Mouse (Mus musculus) embryo, embryonic 11 days (tissue): Measurements from ENCODE around the gene Ppp2r5c.

Experiments
- DNase-seq: peaks from one replicate; pipeline ENCODE4 v3.0.0-alpha.2; 2015

Ppp2r5c gene

DNA sequence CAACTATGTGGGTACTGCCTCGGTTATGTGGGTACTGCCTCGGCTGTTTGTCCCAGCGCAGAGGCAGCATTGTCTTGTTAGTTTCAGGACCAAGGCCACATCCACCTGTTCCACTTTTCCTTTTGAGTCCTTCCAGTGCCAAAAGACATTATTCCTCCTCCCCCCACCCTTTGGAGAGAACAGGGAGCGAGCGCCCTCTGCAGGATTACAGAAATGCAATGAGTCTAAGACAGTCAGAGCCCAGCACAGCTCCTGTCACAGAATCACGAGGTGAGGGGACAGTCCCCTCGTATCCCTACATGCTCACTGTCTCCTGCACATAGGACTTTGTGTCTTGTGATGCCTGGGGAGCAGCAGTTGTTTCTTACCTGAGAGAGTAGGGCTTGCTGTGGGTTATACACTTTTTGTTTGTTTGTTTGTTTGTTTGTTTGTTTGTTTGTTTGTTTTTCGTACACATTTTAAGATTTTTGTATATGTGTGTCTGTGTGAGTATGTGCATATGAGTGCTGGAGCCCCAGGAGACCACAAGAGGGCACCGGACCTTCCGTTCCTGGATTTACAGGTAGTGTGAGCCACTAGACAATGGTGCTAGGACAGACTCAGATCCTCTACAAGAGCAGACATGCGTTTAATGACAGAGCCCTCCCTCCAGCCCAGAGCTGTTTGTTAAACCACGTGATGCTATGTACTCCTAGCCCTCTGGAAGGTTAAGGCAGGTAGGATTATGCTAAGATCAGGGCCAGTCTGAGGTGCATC, 43.2 kb downstream of the Ppp2r5c start:
- no peak for DNase-seq

DNA sequence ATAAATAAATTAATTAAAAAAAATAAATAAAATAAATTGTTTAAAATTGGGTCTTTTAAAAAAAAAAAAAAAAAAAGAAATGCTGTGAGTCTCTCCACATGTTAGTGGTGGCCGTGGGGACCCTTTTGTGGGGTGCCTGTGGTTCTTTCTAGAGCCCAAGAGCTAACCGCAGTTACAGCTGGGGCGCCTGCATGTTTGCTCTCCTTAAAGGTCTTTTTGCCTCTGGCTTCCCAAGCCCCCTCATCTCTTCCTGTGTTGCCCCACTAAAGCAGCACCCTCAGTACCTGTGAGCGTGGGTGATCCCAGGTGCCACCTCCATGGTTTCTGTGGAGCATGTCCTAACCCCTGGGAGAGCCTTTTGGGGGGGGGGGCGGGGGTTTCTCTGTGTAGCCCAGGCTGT, 45.5 kb downstream of the Ppp2r5c start:
- DNase-seq, result no peak

DNA sequence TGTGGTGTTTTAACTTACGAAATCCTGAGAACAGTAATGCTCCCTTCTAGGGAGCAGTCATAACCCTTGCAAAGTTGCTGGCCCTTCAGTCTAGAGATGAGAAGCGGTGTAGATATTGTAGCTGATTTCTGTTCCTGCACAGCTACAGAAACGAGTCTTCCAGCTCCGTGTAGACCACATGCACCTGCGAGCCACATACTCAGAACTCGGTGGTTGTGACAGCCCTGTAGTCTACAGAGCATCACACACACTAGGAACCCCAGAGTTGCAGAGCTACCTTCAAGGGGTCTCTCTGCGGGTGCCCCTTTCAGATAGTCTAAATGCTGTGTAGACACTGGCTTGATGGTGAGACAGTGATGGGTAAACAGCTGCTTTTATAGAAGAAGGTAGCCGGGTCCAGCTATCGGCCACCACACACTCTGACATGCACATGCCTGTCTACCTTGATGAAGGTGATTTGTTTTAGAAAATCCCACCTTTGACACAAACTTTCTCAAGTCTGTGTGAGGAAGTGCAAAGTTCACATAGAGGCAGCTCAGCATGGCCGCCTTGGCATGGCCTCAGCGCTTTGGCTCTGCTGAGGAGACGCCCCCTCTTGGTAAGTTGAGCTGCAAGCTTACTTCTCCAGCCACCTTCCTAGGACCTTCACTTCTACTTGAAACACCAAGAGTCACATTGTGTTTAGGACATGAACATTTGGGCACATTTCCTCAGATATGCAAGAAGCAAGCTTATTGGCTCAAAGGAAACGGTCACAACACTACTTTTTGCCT, 46.9 kb downstream of the Ppp2r5c start:
- DNase-seq, result no peak

DNA sequence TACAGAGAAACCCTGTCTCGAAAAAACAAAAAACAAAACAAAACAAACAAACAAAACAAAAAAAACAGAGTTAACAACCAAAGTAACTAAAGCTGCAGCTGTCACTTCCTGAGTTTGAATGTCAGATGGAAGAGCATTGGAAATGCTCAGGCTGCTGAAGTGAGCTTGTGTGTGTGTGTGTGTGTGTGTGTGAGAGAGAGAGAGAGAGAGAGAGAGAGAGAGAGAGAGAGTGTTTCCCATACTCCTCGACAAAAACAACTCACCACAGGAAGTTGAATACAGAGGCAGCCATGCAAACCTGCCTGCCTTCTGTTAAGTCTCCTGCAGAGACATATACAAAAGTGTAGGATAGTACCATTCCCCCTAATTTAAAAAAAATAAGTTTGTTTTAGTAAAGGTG, 47.9 kb downstream of the Ppp2r5c start:
- no peak for DNase-seq

DNA sequence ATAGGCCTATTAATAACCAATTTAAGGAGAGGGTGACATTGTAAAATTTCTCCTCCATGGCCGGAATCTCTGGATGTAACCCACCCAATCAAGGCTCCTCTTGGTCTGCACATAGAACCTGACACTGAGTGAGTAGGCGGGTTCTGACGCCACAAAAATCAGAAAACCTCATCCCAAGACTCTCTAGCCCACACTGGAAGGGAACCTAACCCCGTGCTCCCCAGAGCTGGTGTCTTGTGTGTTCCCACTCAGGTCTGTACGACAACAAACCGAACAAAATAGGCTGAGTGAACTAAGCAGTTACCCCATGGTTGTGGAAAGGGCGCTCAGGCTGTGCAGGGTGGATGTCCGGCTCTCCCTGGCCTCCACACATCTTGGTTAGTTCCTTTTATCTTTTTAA, 48.3 kb downstream of the Ppp2r5c start:
- DNase-seq, result no peak

DNA sequence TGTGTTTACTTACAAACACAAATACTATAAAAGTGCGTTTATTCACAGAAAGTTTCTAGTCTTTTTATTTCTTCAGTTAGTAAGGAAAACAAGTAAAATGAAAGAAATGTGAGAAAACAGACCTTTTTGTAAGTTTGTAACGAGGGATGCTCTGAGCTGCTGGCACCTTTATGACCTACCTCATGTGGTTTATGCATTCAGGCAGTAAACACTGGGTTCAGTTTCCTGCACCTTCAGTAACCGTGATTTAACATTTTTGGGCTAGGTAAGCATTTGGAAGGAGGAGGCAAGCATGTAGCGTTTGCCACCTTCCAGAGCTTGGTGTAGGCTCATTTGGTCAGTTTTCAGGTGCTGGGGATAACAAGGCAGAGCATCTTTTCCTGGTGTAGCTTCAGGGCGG, 49.1 kb downstream of the Ppp2r5c start:
- no peak for DNase-seq

DNA sequence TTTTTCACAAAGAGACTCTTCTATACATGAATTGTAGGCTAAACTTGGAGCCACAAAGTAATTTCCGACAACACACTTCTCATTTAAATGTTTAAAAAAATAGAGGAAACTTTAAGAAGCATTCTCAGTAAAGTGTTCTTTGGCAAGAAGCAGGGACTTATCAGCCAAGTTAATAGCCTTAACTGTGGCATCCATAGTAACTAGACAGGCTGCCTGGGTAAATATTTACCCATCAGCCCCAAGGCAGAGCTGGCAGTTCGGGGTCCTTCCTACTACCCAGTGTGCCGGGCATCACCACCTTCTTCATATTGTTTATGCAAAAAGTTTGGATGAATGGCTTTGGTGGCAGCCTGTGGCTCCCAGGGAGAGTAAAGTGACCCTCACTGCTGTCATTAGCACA, 50.1 kb downstream of the Ppp2r5c start:
- no peak for DNase-seq

DNA sequence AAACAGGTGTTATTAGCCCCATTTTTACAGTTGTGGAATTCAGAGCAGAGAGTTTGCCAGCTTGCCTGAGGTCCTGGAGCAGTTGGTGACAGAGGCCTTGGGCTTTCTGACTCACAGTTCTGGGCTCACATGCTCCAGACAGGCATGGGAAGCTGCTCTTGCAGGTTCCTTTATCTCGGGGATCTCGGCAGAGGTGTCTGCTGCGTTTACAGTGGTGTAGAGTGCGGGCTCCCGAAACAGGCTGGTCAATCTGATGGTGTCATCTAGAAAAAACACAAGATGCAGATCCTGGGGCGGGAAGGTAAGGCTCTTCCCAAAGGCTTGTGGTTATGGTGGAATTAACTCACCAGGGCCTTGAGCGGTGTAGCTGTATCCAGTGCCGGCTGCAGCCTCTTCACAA, 50.6 kb downstream of the Ppp2r5c start:
- no peak for DNase-seq

DNA sequence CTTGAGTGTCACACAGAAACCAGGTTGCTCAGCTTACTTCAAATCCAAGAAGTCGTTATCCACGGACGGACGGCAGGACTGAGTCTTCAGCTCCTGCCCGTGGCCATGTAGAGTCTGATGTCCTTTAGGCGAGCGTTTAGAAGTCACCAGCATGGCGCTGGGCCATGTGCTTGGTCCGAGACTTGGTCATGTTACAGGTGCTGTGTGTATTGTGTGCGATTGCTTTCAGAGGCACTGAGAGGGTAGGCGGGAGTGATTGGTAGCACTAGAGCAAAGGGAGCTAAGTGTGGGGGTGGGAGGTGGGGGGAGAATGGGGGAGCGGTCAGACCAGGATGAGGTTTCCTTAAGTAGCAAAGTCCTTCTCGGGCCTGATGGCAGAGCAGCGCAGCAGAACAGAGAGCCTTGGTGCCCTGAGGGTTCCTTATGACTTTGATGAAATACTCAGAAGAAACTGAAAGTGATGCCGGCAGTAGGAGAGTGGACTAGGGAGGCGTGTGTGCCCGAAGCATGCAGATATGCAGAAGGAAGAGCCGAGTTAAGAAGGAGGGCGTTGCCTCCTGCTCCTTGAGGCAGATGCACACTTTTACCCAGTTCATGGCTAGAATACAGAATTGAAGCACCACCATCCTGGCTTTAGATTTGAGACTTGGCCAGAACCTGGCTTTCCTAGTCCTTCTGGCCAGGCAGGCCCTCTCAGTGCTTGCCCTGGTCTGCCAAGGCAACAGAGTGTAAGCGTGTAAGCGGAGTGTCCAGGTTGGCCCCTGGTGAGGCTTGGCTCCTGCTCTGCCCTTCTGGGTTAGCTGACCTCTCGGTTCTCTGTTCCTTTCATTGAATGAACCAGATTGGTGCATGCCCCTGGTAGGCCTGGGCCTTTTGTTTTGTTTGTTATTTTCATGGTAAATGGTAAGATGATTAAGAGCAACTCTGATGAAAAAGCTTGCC, 51.6 kb downstream of the Ppp2r5c start:
- no peak for DNase-seq

DNA sequence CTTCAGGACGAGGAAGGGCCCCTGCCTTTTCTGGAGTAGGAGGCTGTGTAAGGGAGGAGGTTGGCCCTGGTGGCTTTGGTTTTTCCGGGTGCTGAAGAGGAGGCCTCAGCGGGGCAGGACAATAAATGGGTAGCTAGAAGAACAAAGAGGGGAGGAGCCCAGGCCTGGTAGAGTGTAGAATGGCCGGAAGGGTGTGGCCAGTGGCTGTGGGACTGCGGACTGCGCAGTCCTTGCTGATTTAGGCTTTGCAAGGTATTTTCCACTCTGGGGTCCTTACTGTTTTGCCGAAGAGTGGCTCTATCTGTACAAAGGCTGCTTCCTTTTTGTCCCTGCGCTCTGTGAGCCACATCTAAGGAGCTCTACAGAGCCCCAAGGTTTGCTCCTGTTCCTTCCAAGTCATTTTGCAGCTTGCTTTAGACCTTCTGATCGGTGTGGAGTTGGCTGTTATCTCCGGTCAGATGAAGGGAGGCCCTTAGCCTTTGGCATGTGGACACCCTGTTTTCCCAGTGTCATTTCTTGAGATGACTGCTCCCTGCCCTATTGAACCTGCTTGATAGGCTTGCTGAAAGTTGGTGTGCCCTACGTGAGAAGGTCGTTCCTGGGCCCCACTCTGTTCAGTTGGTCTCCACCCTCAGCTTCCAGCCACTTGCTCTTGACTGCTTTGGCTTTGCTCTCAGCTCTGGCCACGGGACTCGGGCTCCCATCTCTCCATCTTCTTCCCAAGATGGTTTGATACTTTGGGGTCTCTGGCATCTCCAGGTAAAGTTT, 52.5 kb downstream of the Ppp2r5c start:
- no peak for DNase-seq

DNA sequence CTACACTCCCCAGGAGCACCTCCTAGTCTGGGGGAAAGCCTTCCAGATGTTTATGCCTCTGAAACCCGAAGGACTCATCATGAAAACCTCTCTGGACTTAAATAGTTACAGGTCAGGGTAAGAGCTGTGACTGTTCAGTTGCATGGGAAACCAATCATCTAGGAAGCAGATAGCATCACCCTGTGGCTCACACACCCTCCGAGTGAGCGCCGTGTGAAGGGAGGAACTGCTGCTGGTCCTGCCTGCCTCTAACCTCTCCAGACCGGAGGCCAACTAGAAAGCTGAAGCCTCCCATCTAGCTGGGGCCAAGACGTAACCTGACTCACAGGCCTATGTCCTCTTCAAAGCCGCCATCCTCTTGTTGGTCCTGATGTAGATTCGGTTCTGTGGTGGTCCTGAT, 53.2 kb downstream of the Ppp2r5c start:
- DNase-seq, result no peak

DNA sequence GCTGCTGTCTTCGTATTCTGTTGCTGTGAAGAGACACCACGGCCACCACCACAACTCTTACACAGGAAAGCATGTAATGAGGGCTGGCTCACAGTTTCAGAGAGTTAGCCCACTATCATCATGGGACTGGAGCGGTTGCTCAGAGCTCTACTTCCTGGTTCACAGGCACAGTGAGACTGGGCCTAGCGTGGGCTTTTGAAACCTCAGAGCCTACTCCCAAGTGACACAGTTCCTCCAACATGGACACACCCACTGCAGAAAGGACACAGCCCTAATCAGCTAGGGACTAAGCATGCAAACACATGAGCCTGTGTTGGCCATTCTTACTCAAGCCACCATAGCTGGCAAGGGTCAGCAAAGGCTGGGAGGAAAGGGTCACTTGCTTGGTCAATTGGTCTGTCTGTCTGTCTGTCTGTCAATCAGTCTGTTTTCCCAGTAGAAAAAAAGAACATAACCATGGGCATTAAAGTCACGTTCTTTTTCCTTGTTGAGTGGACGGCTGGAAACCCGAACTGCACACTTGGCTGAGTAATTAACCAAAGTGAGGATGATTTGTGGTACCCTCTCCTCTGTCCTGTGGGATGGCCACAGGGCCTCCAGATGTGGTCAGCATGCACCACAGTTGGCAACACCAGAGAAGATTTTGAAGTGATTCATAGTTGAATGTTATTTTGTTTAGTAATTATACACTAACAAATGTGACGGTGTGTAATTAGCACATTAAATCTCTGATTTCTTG, 56.7 kb downstream of the Ppp2r5c start:
- DNase-seq, result no peak

DNA sequence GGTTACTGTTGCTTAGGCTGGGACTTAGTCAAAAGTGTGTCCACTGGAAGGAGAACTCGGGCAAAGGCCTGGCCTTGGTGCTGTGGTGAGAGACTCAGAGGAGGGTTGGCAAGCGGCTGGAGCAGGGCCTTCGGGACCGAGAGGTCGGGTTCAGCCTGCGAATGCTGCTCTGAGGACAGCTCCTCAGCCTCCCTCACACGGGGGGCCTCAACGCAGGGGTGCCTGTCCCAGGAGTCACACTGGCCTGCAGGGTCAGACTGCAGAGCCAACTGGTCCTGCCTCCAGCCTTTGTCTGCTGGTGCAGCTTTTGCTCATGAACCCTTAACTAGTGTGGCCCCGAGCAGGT, 57.2 kb downstream of the Ppp2r5c start:
- no peak for DNase-seq

DNA sequence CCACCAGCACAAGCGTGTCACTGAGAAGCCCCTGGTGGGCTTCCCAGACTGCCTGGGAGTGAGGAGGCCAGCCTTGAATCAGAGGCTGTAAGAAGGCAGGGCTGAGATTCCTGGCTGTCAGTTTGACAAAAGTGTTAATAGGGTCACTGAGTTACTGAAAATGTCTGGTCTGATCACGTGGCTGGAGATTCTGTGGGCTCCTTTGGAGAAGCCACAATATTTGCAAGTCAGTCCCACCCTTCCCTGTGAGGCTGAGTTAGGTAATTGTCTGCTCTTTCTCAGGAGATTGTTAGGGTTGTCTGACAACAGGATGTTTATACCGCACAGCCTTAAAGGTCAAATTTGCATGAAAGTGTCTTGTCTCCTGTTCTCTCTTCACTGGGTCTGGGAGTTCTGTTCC, 57.9 kb downstream of the Ppp2r5c start:
- DNase-seq, result no peak

DNA sequence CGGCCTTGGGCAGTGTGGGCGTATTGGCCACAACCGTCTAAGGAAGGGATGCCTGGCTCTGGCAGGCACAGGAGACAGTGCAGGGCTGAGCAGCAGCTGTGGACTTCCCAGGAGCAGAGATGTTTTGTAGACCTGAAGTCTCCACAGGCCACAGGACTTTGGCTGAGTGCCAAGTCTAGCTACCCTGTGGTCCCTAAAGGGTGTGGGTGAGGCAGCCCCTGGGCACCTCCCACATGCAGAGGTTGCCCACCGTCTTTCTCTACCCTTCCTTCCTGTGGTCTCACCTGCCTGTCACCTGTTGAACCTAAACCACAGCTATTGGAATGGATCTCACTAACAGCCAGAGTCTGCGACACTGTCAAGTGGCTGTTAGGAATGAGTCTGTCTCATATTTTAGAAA, 59.1 kb downstream of the Ppp2r5c start:
- DNase-seq, result no peak

DNA sequence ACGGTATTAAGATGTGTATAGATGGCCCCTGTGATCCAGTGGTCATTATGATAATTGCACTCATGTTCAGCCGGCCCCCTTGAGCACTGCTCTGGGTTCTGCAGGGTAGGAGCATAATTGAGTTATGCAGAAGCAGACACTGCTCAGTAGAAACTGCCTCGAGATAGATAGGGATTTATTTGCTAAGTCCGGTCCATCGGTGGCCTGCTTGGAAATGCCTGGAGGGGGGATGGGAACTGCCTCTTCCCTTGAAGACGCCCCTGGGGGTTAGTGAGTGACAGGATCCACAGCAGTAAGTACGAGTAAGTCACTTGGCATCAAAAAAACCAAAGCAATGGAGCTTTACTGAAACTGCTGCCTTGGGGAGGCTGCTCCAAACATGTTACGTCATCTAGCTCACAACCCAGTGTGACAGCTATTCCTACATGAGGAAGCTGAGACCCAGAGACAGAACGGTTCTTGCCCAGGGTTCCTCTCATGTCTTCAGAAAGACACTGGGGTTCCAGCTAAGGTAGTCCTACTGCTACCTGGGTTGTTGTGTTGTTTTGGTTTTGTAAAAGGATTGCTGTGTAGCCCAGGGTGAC, 60.9 kb downstream of the Ppp2r5c start:
- DNase-seq, result no peak

DNA sequence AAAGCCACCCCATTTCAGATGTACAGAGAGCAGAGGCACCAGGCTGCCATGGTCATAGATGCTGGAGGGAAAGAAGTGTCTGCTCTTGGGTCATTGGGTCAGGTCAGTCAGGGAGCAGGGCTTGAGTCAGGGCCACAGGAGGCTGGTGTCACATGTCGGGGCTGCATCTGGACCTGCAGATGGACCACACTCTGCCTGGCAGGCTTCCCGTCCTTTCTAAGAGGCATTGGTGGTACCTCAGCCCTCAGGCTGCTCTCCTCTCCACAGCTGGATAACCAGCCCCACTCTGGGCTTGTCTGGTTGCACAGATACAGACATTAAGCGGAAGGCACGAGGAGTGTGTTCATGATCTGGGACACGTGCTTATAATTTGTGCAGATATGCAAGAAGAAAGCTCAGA, 61.8 kb downstream of the Ppp2r5c start:
- no peak for DNase-seq

DNA sequence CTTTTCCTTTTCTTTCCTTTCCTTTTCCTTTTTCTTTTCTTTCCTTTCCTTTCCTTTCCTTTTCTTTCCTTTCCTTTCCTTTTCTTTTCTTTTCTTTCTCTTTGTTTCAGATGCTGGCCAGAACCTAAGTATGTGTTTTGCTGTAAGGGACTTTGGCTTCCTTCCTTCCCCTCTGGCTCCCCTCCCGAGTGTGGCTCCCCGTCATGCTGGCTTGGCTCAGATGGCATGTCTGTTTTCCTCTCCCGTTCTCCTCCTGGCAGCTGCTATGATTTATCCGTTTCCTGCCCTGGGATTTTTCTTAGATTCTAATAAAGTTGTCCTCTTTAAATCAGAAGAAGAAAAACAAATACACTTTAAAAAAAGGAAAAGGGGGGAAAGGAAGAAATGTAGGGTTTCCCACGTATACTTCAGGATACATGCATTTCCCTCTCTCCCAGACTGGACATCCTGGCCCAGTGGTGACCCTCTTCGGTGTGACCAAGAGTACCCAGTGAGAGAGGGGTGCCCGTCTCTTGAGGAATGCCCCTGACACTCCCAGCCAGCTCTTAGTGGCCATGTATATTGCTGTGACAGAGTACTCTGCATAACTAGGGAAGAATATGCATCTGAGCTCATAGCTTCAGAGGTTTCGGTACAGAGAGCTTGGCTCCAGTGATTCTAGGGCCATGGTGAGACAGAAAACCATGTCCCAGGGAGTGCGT, 63.4 kb downstream of the Ppp2r5c start:
- DNase-seq, result no peak

DNA sequence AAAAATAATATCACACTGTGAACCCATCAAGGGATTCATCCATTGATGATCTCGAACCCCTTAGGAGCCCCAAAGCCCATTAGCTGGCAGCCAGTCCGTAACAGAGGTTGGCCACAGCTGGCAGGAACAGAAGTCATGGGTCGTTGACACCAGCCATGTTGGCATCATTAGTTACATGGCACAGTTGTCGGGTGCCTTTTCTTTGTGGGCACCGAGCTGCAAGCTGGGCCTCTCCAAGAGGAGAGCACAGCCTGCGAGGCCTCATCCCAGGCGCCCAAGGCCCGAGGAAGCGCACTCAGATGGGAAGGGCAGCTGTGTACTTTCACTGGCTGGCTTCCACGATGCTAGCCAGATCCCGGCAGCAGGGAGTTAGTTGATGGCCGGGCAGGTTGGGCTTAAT, 64.3 kb downstream of the Ppp2r5c start:
- DNase-seq, result no peak

DNA sequence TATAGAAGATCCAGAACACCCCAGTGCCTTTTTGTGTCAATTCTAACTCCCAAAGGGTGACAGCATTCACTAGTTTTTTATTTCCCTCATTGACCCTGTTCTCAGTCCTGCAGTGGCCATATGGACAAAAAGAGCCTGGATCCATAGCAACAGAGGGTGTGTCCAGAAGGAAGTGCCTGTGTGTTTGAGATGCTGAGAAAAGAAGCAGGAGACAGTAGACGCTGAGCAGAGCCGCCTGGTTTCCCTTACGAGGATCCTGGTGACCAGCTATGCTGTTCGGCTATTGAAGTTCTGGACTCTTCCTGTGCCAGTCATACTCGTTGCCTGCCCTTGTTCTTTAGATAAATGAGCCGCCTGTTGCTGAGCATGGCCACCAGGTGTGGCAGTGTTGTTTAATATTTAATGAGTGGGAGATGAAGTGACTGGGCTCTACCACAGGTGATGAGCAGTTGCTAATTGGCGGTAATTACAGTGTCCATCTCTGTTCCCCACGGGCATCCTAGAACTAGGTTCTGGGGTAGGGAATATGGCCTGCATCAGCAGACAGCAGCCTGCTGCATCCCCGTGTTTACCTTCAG, 65.0 kb downstream of the Ppp2r5c start:
- DNase-seq, result no peak

DNA sequence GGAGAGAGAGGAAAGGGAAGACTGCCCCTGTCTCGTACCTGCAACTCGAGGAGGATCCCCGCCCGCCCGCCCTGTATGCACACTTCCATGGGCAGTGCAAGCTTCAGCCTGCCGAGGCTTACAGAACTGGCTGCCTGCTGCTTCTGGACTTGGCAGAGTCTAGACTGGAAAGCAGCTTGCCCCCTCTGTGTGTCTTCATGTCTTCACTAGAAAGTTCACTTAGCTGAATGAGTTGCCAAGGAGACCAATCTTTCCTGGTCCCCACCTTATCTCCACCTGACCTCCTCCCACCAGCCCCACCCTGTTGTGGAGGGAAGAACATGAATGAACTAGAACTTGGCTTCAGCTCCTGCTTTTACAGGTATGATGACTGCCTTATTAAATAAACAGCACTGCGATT, 66.0 kb downstream of the Ppp2r5c start:
- DNase-seq, result no peak
